In the genomic region with DNA sequence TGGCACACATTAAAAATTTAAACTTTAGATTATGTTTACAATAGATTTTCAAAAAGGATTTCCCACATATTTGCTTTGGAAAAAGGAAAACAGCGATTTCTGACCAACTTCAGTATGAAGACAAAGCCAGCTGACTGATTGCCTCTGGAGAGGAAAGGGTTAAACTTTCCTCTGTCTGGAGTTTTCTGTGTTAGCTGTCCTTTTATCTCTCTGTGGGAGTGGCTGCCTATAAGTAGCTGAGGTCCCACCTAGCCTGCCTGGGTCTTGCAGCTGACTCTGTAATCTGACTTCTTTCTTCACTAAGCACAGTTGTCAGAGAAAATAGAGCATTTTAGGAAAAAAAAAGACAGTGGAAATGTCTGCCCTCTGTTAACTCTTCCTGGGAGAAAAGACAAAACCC, we compare ENCODE assay signal across 14 mouse cellular contexts. TPM values are rescaled to one million over a fixed set of nuclear protein-coding genes. Genes with fewer than 3 reads are reported as not detected.
A peak's percentile ranks its signal among the peaks of the same experiment; 100 is the strongest.
DNase-seq lines count a peak whose midpoint lies in the region; ATAC-seq and TF ChIP-seq lines count a peak whose summit lies in the region.
"Had no signal": no experiment of that assay in that cellular context is flagged by ENCODE, and none has a peak within 500 bp of the region (broad histone marks: within the 10 kb centered on the region; RNA-seq: fewer than 3 reads in every experiment).

No protein-coding gene starts in this region.

- no peak for TF ChIP-seq EP300 in liver, postnatal 0 days (IDR thresholded peaks at IDR 0.05; ENCODE audit: low read depth)

- peak; percentile 46 for DNase-seq in forebrain, embryonic 14.5 days (ENCODE audit: low spot score)
- peak; percentile 45 for DNase-seq in liver
- DNase-seq in liver, postnatal 0 days, result no peak
- DNase-seq in embryonic facial prominence, embryonic 11.5 days (ENCODE audit: low spot score), result peak; percentile 77
- DNase-seq in cerebellum, adult 18-20 months, result no peak
- DNase-seq in spleen, postnatal 36 days (ENCODE audit: low spot score in 2 of 2), result no peak
- DNase-seq: cerebellum, postnatal 25 days; thymus, postnatal 4 days had no signal

- no peak overlapping the region for H3K4me3 ChIP-seq in forebrain, embryonic 14.5 days (ENCODE audit: low read depth, low read length)
- H3K4me3 ChIP-seq in forebrain, embryonic 13.5 days, result no peak overlapping the region
- H3K4me3 ChIP-seq in liver, postnatal 0 days (ENCODE audit: low read depth, low read length), result no peak overlapping the region
- no peak overlapping the region for H3K4me3 ChIP-seq in embryonic facial prominence, embryonic 11.5 days (ENCODE audit: low read depth, low read length)
- no peak overlapping the region for H3K4me3 ChIP-seq in stomach, embryonic 14.5 days (ENCODE audit: low read depth, low read length)
- H3K4me3 ChIP-seq: hindbrain, embryonic 15.5 days; limb, embryonic 12.5 days; megakaryocyte, embryonic 14.5 days had no signal

- no peak overlapping the region for H3K27ac ChIP-seq in forebrain, embryonic 14.5 days (ENCODE audit: low read depth, low read length)
- H3K27ac ChIP-seq in forebrain, embryonic 13.5 days, result no peak overlapping the region
- H3K27ac ChIP-seq in liver, postnatal 0 days (ENCODE audit: low read depth), result no peak overlapping the region
- no peak overlapping the region for H3K27ac ChIP-seq in embryonic facial prominence, embryonic 11.5 days (replicated peaks; ENCODE audit: low read depth, low read length)
- no peak overlapping the region for H3K27ac ChIP-seq in stomach, embryonic 14.5 days (ENCODE audit: low read length)
- H3K27ac ChIP-seq: hindbrain, embryonic 15.5 days; limb, embryonic 12.5 days had no signal

- H3K27me3 ChIP-seq in forebrain, embryonic 14.5 days (replicated peaks; ENCODE audit: control insufficient read depth, insufficient read depth, low read length), result no peaks in the 10 kb centered on the region
- H3K27me3 ChIP-seq in forebrain, embryonic 13.5 days, result no peaks in the 10 kb centered on the region
- H3K27me3 ChIP-seq in liver, postnatal 0 days (ENCODE audit: insufficient read depth, low read length), result no peaks in the 10 kb centered on the region
- H3K27me3 ChIP-seq in embryonic facial prominence, embryonic 11.5 days (ENCODE audit: control insufficient read depth, insufficient read depth, low read length), result no peaks in the 10 kb centered on the region
- H3K27me3 ChIP-seq in stomach, embryonic 14.5 days (ENCODE audit: control insufficient read depth, insufficient read depth, low read length), result no peaks in the 10 kb centered on the region
- H3K27me3 ChIP-seq: hindbrain, embryonic 15.5 days; limb, embryonic 12.5 days; megakaryocyte, embryonic 14.5 days had no signal

- H3K9ac ChIP-seq in forebrain, embryonic 14.5 days (ENCODE audit: low read length), result no peak overlapping the region
- H3K9ac ChIP-seq in forebrain, embryonic 13.5 days, result no peak overlapping the region
- H3K9ac ChIP-seq in liver, postnatal 0 days (replicated peaks), result no peak overlapping the region
- H3K9ac ChIP-seq in embryonic facial prominence, embryonic 11.5 days (replicated peaks; ENCODE audit: low read length), result no peak overlapping the region
- no peak overlapping the region for H3K9ac ChIP-seq in stomach, embryonic 14.5 days (replicated peaks; ENCODE audit: low read depth, low read length)
- H3K9ac ChIP-seq: hindbrain, embryonic 15.5 days; limb, embryonic 12.5 days had no signal

- no peaks in the 10 kb centered on the region for H3K9me3 ChIP-seq in forebrain, embryonic 14.5 days (replicated peaks; ENCODE audit: control insufficient read depth, low read length)
- no peaks in the 10 kb centered on the region for H3K9me3 ChIP-seq in forebrain, embryonic 13.5 days (replicated peaks)
- no peaks in the 10 kb centered on the region for H3K9me3 ChIP-seq in liver, postnatal 0 days (ENCODE audit: low read length)
- H3K9me3 ChIP-seq in embryonic facial prominence, embryonic 11.5 days (replicated peaks; ENCODE audit: control insufficient read depth, low read length), result no peaks in the 10 kb centered on the region
- H3K9me3 ChIP-seq in stomach, embryonic 14.5 days (ENCODE audit: control insufficient read depth, low read depth, low read length), result no peaks in the 10 kb centered on the region
- H3K9me3 ChIP-seq: hindbrain, embryonic 15.5 days; limb, embryonic 12.5 days; megakaryocyte, embryonic 14.5 days had no signal

- 42% methylated on average over 1 of the region's 1 CpGs for WGBS in forebrain, embryonic 14.5 days
- 42% methylated on average over 1 of the region's 1 CpGs for WGBS in forebrain, embryonic 13.5 days
- 27% methylated on average over 1 of the region's 1 CpGs for WGBS in liver, postnatal 0 days (ENCODE audit: insufficient replicate concordance)
- 34% methylated on average over 1 of the region's 1 CpGs for WGBS in embryonic facial prominence, embryonic 11.5 days
- 17% methylated on average over 1 of the region's 1 CpGs for WGBS in stomach, embryonic 14.5 days

- no peaks in the 10 kb centered on the region for H3K36me3 ChIP-seq in forebrain, embryonic 14.5 days (ENCODE audit: control insufficient read depth, insufficient read depth, low read length)
- H3K36me3 ChIP-seq in forebrain, embryonic 13.5 days (ENCODE audit: poor library complexity, severe bottlenecking), result no peaks in the 10 kb centered on the region
- H3K36me3 ChIP-seq in liver, postnatal 0 days (replicated peaks; ENCODE audit: insufficient read depth, low read length), result no peaks in the 10 kb centered on the region
- no peaks in the 10 kb centered on the region for H3K36me3 ChIP-seq in embryonic facial prominence, embryonic 11.5 days (replicated peaks; ENCODE audit: control insufficient read depth, insufficient read depth, low read depth, low read length)
- H3K36me3 ChIP-seq in stomach, embryonic 14.5 days (ENCODE audit: control insufficient read depth, insufficient read depth, low read length), result no peaks in the 10 kb centered on the region
- H3K36me3 ChIP-seq: hindbrain, embryonic 15.5 days; limb, embryonic 12.5 days had no signal

- TF ChIP-seq CTCF in liver, postnatal 0 days (IDR thresholded peaks at IDR 0.05; ENCODE audit: low read depth), result no peak

- H3K4me1 ChIP-seq in forebrain, embryonic 14.5 days (ENCODE audit: control insufficient read depth, insufficient read depth, low read length), result no peaks in the 10 kb centered on the region
- 0 out of 2 replicates have a peak, but pooled peaks cover 3% of the 10 kb centered on the region for H3K4me1 ChIP-seq in forebrain, embryonic 13.5 days
- H3K4me1 ChIP-seq in liver, postnatal 0 days (ENCODE audit: insufficient read depth), result no peaks in the 10 kb centered on the region; the same call in 1 of the 2 replicates
- no peaks in the 10 kb centered on the region; the same call in 1 of the 2 replicates for H3K4me1 ChIP-seq in embryonic facial prominence, embryonic 11.5 days (ENCODE audit: control insufficient read depth, insufficient read depth, low read length)
- H3K4me1 ChIP-seq in stomach, embryonic 14.5 days (ENCODE audit: control insufficient read depth, insufficient read depth, low read length), result no peaks in the 10 kb centered on the region
- H3K4me1 ChIP-seq: hindbrain, embryonic 15.5 days; megakaryocyte, embryonic 14.5 days had no signal

- ATAC-seq in forebrain, embryonic 14.5 days, result no peak
- ATAC-seq in forebrain, embryonic 13.5 days, result no peak
- ATAC-seq in liver, postnatal 0 days, result no peak
- ATAC-seq in embryonic facial prominence, embryonic 11.5 days (replicated peaks; ENCODE audit: insufficient number of reproducible peaks, low FRiP score, low TSS enrichment, low read depth), result 0 out of 2 replicates have a peak, but pooled peaks have one; percentile 39
- ATAC-seq in stomach, embryonic 14.5 days (ENCODE audit: insufficient number of reproducible peaks, insufficient read depth, low FRiP score, low read depth), result peak; percentile 81; the same call in 1 of the 2 replicates
- ATAC-seq: forebrain, embryonic 16.5 days had no signal

- no peak overlapping the region for H3K4me2 ChIP-seq in forebrain, embryonic 14.5 days (ENCODE audit: low read length)
- no peak overlapping the region for H3K4me2 ChIP-seq in forebrain, embryonic 13.5 days
- H3K4me2 ChIP-seq in liver, postnatal 0 days (ENCODE audit: low read depth, low read length), result no peak overlapping the region
- H3K4me2 ChIP-seq in embryonic facial prominence, embryonic 11.5 days (ENCODE audit: low read depth, low read length), result no peak overlapping the region
- no peak overlapping the region for H3K4me2 ChIP-seq in stomach, embryonic 14.5 days (replicated peaks; ENCODE audit: low read depth, low read length)
- H3K4me2 ChIP-seq: hindbrain, embryonic 15.5 days; limb, embryonic 12.5 days had no signal

RNA-seq across cellular contexts. Expression of a gene that starts 17.1 kb away (rescaled TPM):
- polyA plus RNA-seq in forebrain, embryonic 14.5 days (2014; fragmentation: Nextera tagmentation; extraction: Ambion mirVana), result 1.0 and 1.3 TPM in 2 replicates
- polyA plus RNA-seq in forebrain, embryonic 13.5 days (2015; fragmentation: Nextera tagmentation; extraction: Ambion mirVana), result 0.62 and 0.86 TPM in 2 replicates
- 0.05 and 0.06 TPM in 2 replicates for polyA plus RNA-seq in liver, postnatal 0 days (2015; fragmentation: Nextera tagmentation; extraction: Ambion mirVana)
- 4.4 and 4.7 TPM in 2 replicates for polyA plus RNA-seq in embryonic facial prominence, embryonic 11.5 days (2014; fragmentation: Nextera tagmentation; extraction: Ambion mirVana)
- polyA plus RNA-seq in stomach, embryonic 14.5 days (2014; fragmentation: Nextera tagmentation; extraction: Ambion mirVana), result 24.4 and 24.8 TPM in 2 replicates

Comparison
In these comparisons a context has a peak if more than half of its experiments do, and no peak if none do; other contexts are left out.
1. DNase-seq: peak in forebrain, embryonic 14.5 days (single experiment), liver (single experiment) and embryonic facial prominence, embryonic 11.5 days (single experiment); none in liver, postnatal 0 days (single experiment), cerebellum, adult 18-20 months (0 of 2) and spleen, postnatal 36 days (0 of 2).
2. ATAC-seq: peak in embryonic facial prominence, embryonic 11.5 days (single experiment) and stomach, embryonic 14.5 days (single experiment); none in forebrain, embryonic 14.5 days (single experiment), forebrain, embryonic 13.5 days (single experiment) and liver, postnatal 0 days (single experiment).